Mouse (Mus musculus): ENCODE measurements around the gene Cdc14a.

- TF ChIP-seq CTCF (IDR thresholded peaks at IDR 0.05; ENCODE audit: low read depth) (no peak), EP300 (IDR thresholded peaks at IDR 0.05; ENCODE audit: low read depth) (no peak)
Measured at GRCm38 (mm10) chr3:116408856-116409255, 15.0 kb downstream of the Cdc14a start.

Measured in liver, embryonic 14.5 days (tissue).